ENCODE assay signal across 8 mouse cellular contexts in genomic region chr13:44733036-44733372, GRCm38 (mm10). TPM values are rescaled to one million over a fixed set of nuclear protein-coding genes. Genes with fewer than 3 reads are reported as not detected.
DNase-seq lines count a peak whose midpoint lies in the region; ATAC-seq and TF ChIP-seq lines count a peak whose summit lies in the region.

No protein-coding gene starts in this region.

- no peaks in the 10 kb centered on the region for H3K36me3 ChIP-seq in heart, embryonic 16.5 days (ENCODE audit: control insufficient read depth, insufficient read depth)
- H3K36me3 ChIP-seq in G1E (replicated peaks), result peaks cover 17% of the 10 kb centered on the region
- H3K36me3 ChIP-seq in forebrain, embryonic 15.5 days, result no peaks in the 10 kb centered on the region
- no peaks in the 10 kb centered on the region for H3K36me3 ChIP-seq in macrophage (ENCODE audit: inconsistent target)

- no peak for ATAC-seq in heart, embryonic 16.5 days (replicated peaks; ENCODE audit: extremely low read depth, insufficient read depth, low FRiP score)
- no peak for ATAC-seq in G1E (ENCODE audit: extremely low read depth, insufficient number of reproducible peaks, low FRiP score, poor library complexity, severe bottlenecking)
- ATAC-seq in forebrain, embryonic 15.5 days (replicated peaks), result no peak

- H3K9me3 ChIP-seq in heart, embryonic 16.5 days (replicated peaks; ENCODE audit: control insufficient read depth, low read length), result no peaks in the 10 kb centered on the region
- H3K9me3 ChIP-seq in G1E (replicated peaks), result no peaks in the 10 kb centered on the region
- no peaks in the 10 kb centered on the region for H3K9me3 ChIP-seq in forebrain, embryonic 15.5 days

- WGBS in heart, embryonic 16.5 days, result under 1% methylated on average over 13 of the region's 13 CpGs
- WGBS in forebrain, embryonic 15.5 days, result 0% methylated on average over 13 of the region's 13 CpGs
- WGBS in macrophage (ENCODE audit: missing documents), result 3% methylated on average over 11 of the region's 13 CpGs

- peak overlapping the region; percentile 83 for H3K4me2 ChIP-seq in heart, embryonic 16.5 days (ENCODE audit: low read depth, low read length)
- H3K4me2 ChIP-seq in forebrain, embryonic 15.5 days (replicated peaks), result peak overlapping the region; percentile 64

- peaks cover 34% of the 10 kb centered on the region for H3K4me1 ChIP-seq in heart, embryonic 16.5 days (ENCODE audit: control insufficient read depth, insufficient read depth, low read length)
- peaks cover 40% of the 10 kb centered on the region for H3K4me1 ChIP-seq in G1E (ENCODE audit: insufficient read depth, low read depth, low read length)
- H3K4me1 ChIP-seq in forebrain, embryonic 15.5 days, result peaks cover 37% of the 10 kb centered on the region

- peak overlapping the region; percentile 95 for H3K27ac ChIP-seq in heart, embryonic 16.5 days (ENCODE audit: low read length)
- 0 out of 2 replicates have a peak overlapping the region, but pooled peaks have one; percentile 41 for H3K27ac ChIP-seq in forebrain, embryonic 15.5 days (replicated peaks)
- H3K27ac ChIP-seq in macrophage, result peak overlapping the region; percentile 65

- no peak for TF ChIP-seq CTCF in G1E (IDR thresholded peaks at IDR 0.05; ENCODE audit: low read depth, low read length)

- H3K27me3 ChIP-seq in heart, embryonic 16.5 days (ENCODE audit: control insufficient read depth, insufficient read depth, low read length), result no peaks in the 10 kb centered on the region
- no peaks in the 10 kb centered on the region for H3K27me3 ChIP-seq in G1E (ENCODE audit: insufficient read depth, low read length)
- H3K27me3 ChIP-seq in forebrain, embryonic 15.5 days, result no peaks in the 10 kb centered on the region

- DNase-seq in heart, postnatal 14 days, result no peak
- DNase-seq in G1E (ENCODE audit: low spot score), result no peak
- DNase-seq in thymus, postnatal 10 days (ENCODE audit: low spot score in 2 of 2), result no peak
- no peak for DNase-seq in cerebellum, postnatal 14 days
- DNase-seq in testis, postnatal 14 days (ENCODE audit: low spot score), result no peak

- H3K79me2 ChIP-seq in macrophage (ENCODE audit: inconsistent target), result peaks cover 65% of the 10 kb centered on the region

- intact Hi-C loops in heart, postnatal 14 days (cut with DNase I), result loop anchor here (2.0 to 10.0 kb wide), 6 partner anchors 99 to 868 kb away; no protein-coding TSS in a partner anchor

- peak overlapping the region; percentile 88 for H3K9ac ChIP-seq in heart, embryonic 16.5 days (ENCODE audit: low read length)
- H3K9ac ChIP-seq in forebrain, embryonic 15.5 days (replicated peaks), result peak overlapping the region; percentile 88

- H3K4me3 ChIP-seq in heart, embryonic 16.5 days (ENCODE audit: low read length), result peak overlapping the region; percentile 76
- H3K4me3 ChIP-seq in G1E (ENCODE audit: low read depth, low read length) (peak overlapping the region; percentile 86), macrophage (ENCODE audit: inconsistent target) (peak overlapping the region; percentile 73)
- H3K4me3 ChIP-seq in forebrain, embryonic 15.5 days, result peak overlapping the region; percentile 83

RNA-seq across cellular contexts. Expression of gene Jarid2, which starts 3.7 kb away (rescaled TPM):
- polyA plus RNA-seq in heart, embryonic 16.5 days (2015; fragmentation: Nextera tagmentation; extraction: Ambion mirVana), result 21.6 and 22.1 TPM in 2 replicates
- 10 to 100 TPM; 46.7 to 50.0 TPM for total RNA-seq in heart, postnatal 14 days (2021)
- total RNA-seq in G1E (2014; fragmentation: Nextera tagmentation) (93.6 and 104 TPM in 2 replicates), G1E (2017) (23.4 and 29.9 TPM in 2 replicates)
- polyA plus RNA-seq in G1E (2012) (39.5 and 42.3 TPM in 2 replicates), macrophage (2018) (8.4 to 10.6 TPM (median 10.0 TPM) in 3 replicates)
- polyA plus RNA-seq in forebrain, embryonic 15.5 days (2015; fragmentation: Nextera tagmentation; extraction: Ambion mirVana), result 34.2 and 36.8 TPM in 2 replicates
- 100 to 1,000 TPM in 5 of 26 experiments, 10 to 100 TPM in 21; 49.8 to 237 (median 70.5) TPM for total RNA-seq in macrophage (2018; cell fraction: chromatin; rRNA removed)
- 10 to 100 TPM in 19 of 26 experiments, 1 to 10 TPM in 7; 7.7 to 34.1 (median 13.2) TPM for total RNA-seq in macrophage (2018; cell fraction: cytosol; rRNA removed)
- total RNA-seq in macrophage (2018; cell fraction: nucleus; rRNA removed), result 100 to 1,000 TPM in 3 of 26 experiments, 10 to 100 TPM in 23; 40.2 to 196 (median 59.1) TPM

Comparison
In these comparisons a context has a peak if more than half of its experiments do, and no peak if none do; other contexts are left out.
1. H3K27ac ChIP-seq: peak in every context shown above with its lines; median percentile 95 in heart, embryonic 16.5 days; 65 in macrophage; 41 in forebrain, embryonic 15.5 days.